Mouse (Mus musculus) naive thymus-derived CD4-positive, alpha-beta T cell, adult 2 months (primary cell): ENCODE measurements around the gene Ncor1.
A peak's percentile ranks its signal among the peaks of the same experiment; 100 is the strongest.
"Not testable (repeated sequence)": the region's sequence is repeated elsewhere in the genome, so short reads cannot be mapped to it uniquely, and the experiment has no call there.

ENCODE experiments used
- DNase-seq: peaks from one replicate; pipeline ENCODE4 v3.0.0-alpha.2; 2011; ENCODE audit warnings: low read depth

The Ncor1 gene

GRCm38 (mm10) chr11:62366879-62367278, 91.5 kb downstream of the Ncor1 start:
- DNase-seq: no peak

DNA sequence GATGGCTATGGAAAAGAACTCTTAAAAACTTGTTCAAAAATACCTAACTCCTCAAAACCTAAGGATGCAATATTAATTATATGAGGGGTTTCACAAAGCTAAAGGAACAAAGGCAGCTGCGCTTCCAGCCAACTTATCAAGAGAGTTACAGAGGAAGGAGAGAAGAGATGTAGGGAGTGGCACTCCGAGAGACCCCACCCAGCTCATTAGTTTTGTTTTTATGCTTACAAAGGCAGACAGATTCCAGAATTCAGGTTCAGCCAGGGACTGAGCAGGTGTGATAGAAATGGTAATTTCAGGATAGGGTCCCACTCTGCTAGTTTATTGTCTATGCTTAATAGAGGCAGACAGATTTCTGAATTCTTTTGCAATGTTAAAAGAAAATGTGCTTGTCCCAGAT, 103.1 kb downstream of the Ncor1 start:
- DNase-seq: no peak

- DNase-seq: no peak
Observed at GRCm38 (mm10) chr11:62351948-62352347, 106.4 kb downstream of the Ncor1 start.

DNA sequence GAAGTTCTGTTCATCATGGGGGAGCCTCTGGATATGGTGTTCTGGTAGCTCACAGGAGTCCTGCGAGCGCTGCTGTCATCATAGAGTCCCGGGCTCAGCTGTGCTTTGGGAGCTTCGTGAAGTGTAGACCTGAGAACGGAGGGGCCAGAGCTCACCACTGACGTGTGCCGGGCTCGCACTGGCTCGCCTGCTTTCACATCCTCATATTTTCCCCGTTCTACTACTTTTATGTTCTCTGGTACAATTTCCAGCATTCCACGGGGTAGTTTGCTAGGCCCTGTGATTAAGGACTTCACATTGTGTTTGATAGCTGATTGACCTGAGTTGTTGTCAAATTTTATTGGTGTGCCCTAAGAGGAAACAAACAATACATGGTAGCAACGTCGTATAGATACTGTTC, 115.3 kb downstream of the Ncor1 start:
- no peak for DNase-seq

DNA sequence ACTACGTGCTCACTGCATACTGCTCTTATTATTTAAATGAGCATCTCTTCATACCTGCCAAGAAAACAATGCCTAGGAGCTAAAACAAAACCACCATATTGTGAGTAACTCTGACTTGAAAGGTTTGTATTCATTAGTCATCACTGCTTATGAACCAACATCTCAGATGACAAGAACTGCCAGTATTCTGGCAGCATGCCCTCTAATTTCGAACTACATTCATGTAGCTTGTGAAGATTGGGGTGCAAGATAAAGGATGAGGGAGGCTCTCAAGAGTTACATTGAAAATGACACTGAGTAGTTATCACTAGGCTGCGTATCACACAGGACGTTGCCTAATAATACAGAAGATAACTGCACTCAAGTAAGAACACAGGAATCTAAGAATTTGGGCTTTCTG, 126.1 kb downstream of the Ncor1 start:
- DNase-seq: no peak

DNA sequence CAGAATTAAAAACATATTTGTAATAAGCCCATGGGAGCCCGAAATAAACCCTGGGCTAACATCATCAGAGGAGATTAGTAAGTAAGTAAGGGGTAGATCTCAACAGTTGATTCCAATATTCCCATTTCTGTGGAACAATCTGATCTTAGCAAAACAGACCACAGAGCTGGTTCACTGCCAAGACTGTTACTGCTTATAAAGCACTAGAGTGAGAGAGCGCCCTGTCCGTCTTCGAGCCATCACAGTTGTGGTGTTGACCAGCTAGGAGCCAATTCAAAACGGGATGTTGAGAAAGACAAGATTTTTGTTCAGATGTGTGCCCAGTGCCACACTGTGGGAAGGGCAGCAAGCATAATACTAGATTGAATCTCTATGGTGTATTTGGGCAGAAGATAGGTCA, 127.2 kb downstream of the Ncor1 start:
- no peak for DNase-seq

DNA sequence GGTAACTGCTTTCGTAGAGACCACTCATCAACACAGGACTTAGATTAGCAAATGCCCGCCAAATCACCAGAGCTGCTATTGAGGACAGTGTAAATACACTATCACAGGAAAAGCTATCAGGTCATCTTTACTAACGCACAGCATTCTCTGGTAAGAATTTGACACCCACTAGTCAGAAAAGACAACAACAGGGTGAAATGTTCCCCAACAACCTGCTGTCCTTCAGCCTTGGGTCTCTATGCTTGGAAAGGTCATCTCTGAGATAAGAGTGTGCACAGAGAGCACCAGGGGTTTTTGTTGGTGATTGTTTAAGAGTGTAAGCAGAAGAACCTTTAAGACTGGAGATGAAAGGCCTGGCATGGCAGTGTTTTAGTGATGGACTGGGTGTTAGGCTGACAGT, 134.7 kb downstream of the Ncor1 start:
- DNase-seq: no peak

- no peak for DNase-seq
Observed at GRCm38 (mm10) chr11:62320097-62320496, 138.2 kb downstream of the Ncor1 start.

DNA sequence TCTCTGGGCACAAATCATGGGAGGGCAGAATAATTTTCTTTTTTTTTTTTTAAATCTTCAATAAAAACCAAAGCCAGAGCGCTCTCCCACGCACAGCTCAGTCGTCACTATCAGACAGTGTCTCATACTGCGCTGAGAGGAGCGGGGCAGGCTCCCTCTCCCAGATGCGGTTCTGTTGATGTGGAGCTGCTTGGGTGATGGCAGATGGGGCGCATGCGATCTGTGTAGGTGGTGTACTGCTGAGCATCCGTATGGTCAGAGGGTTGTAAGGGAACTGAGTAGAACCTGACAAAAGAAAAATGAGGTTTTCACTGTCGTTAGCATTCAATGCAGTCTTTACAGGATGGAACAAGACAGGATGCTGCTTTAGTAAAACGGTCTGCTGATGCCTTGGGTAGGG, 140.6 kb downstream of the Ncor1 start:
- no peak for DNase-seq

- no peak for DNase-seq
Observed at GRCm38 (mm10) chr11:62314984-62315383, 143.4 kb downstream of the Ncor1 start.

DNA sequence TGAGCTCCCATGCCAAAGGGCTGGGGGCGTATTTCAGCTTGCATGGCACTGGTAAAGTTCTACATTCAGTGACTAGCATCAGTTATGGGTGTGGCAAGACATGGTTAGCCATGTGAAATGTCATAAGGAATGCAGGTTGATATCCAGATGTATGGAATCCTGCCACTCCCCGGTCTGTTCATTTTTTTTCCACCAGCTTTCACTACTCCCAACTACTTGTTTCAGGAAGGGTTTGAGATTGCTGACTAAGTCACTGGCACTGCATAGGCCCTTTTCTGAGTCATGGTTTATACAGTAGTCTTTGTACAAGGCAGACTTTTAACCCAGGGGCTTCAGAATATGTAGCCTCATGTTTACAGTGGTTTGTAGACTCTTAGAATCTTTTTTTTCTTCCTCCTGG, 149.0 kb downstream of the Ncor1 start:
- no peak for DNase-seq

- DNase-seq: no peak
Observed at GRCm38 (mm10) chr11:62305866-62306265, 152.5 kb downstream of the Ncor1 start.

DNA sequence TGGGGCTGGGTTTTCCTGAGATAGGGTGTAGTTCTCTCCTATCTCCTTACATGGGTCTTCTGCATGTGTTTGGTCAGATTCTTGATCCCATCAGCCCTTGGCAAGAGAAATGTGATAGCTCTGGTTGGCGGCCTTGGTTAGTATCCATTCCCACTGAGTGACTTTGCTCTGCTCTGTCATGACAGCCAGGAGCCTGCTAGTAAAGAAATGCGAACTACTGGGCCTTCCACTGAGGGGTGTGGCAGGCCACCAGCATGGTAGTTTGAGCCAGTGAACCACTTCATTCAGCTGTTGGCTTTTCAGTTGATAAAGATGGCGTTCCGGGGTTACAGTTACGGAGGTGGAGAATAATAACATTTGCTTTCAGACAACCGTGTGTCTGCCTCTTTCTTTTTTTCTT, 159.5 kb downstream of the Ncor1 start:
- no peak for DNase-seq

- no peak for DNase-seq
Observed at GRCm38 (mm10) chr11:62294121-62294520, 164.2 kb downstream of the Ncor1 start.

DNA sequence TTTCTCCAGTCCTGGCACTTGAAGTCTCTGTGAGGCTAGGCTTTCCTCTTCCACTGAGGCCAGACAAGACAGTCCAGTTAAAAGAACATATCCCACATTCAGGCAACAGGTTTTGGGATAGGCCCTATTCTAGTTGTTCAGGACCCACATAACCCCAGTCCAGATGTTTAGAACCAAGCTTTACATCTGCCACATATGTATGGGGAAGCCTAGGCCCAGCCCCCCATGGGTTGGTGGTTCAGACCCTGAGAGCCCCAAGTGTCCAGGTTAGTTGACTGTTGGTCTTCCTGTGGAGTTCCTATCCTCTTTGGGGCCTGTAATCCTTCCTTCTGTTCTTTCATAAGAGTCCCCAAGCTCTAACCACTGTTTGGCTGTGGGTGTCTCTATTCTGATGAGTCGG, 170.6 kb downstream of the Ncor1 start:
- DNase-seq: no peak

GRCm38 (mm10) chr11:62285020-62285419, 173.3 kb downstream of the Ncor1 start:
- no peak for DNase-seq

DNA sequence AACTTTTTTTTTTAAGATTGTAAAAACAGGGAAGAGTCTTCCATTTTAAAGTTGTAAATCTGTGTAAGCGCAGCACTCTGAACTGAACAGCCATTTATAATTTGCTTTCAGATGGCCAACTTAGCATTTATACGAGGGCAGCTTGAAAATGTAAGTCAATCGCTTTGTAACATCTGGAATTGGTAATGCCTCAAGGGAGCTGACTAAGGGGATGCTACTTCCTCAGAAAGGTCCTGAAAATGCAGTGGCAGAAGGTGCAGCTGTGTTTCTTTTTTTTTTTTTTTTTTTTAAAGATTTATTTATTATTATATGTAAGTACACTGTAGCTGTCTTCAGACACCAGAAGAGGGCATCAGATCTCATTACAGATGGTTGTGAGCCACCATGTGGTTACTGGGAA, 174.3 kb downstream of the Ncor1 start:
- not testable (repeated sequence) for DNase-seq

GRCm38 (mm10) chr11:62281601-62281997, 176.7 kb downstream of the Ncor1 start:
- DNase-seq: no peak

DNA sequence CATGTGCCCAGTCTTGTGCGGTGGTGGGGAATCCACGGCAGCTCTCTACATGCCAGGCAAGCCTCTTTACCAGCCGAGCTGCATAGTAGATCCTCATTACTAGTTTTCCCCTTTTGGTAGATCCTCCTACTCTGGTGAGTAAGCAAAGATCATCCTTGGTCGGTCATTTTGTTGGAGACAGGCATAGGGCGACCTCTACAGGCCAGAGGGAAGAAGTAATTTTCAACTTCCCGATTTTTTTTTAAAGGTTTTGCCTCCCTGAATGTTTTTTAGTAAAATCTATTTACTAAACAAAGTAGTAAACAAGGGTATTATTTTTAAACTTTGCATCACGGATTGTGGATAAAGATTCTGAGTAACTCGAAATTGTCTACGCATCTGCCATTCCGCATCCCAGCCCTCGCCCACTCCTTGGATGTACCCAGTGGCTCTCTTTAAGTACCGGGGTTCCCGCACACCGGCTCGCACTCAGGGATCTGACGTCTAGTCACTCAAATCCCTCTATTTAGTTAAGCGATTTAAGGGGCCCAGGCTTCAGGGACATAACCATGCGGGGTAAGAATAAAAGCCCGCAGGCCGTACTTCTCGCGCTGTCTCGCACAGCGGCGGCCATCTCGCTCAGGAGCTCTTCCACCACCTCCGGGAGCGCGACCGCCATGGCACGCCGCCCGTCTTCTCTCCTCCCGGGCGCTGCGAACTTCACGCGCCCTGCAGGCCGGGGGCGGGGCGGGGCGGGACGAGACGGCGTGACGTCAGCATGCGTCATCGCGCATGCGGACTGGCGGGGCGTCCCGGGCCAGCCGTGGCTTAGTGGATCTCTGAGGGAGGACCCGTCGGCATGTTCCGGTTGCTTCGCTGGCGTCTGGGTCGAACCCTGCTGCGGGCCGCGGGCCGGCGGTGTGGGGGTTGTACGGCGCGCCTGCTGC, 177.4 kb downstream of the Ncor1 start, which contains the start of the genes Zswim7 and Ttc19:
Gene Zswim7, minus strand, starts transcription at position 701 of the 926 bp plus-strand sequence.
Gene Ttc19, plus strand, starts transcription at position 799 of the 926 bp plus-strand sequence.
- DNase-seq: peak; percentile 97

DNA sequence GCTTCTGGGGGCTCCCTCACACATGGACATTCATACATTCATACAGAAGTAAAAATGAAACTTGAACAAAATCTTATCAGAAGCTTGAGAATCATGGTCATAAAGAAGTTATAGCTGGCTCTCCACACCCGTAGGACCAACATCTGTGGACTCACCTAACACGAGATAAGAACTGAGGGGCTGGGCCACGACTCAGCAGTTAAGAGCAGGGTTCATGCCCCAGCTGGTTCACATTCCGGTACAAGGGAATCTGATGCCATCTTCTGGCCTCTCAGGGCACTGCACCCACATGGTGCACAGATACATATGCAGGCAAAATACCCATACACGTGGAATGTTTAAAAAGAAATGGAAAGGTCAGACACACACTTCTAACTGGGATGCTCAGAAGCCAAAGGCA, 180.3 kb downstream of the Ncor1 start:
- DNase-seq: peak; percentile 74

- DNase-seq: no peak
Observed at GRCm38 (mm10) chr11:62277086-62277485, 181.3 kb downstream of the Ncor1 start.

DNA sequence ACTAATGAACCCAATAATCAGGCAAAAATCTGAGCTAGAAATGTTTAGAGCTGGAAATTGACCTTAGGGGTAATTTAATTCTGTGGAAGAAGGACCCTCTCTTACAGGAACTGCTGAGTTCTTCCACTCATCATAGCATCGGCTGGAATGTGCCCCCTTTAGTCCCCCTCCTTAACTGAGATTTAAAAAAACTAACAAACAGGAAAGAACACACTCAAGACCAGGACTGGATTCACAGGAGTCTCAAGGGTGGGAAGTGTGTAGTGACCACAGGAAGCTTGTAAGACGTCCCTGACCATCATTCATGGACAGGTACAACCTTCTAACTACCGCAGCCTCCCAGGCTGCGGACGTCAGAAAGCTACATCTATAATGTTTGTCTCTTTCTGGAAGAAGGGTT, 187.5 kb downstream of the Ncor1 start:
- DNase-seq: no peak

DNA sequence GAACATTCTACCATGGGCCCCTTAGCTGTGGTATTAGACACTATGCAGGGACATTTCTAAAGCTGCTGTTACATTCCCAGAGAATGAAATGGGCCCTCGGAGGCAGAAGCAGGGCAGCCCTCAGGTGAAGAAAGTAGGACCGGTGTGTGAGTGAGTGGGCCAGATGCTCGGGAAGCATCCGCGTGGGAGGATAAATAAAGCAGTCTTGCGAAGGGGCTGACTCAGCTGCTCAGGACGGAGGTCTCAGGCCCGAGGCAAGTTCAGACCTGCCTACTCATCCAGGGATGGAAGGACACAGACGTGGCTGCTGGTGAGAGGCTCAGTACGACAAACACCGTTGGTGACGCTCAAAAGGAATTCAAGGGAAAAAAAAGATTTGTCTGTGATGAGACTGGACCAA, 189.2 kb downstream of the Ncor1 start:
- DNase-seq: no peak

GRCm38 (mm10) chr11:62268381-62268780, 190.0 kb downstream of the Ncor1 start:
- DNase-seq: no peak
